Mouse (Mus musculus) skeletal muscle tissue, postnatal 0 days (tissue): ENCODE results near the gene Hdhd3. TPM values are rescaled to one million over a fixed set of nuclear protein-coding genes. Genes with fewer than 3 reads are reported as not detected.

ENCODE experiments used
- polyA plus RNA-seq: library from polyadenylated mRNA; unstranded; fragments of >200 nt; fragmentation: Nextera tagmentation; extraction: Ambion mirVana; gene quantifications from 2 replicates; pipeline ENCODE4 v1.2.1, GENCODE M21; 2015

The Hdhd3 gene
- 11.3 and 14.4 TPM in 2 replicates for polyA plus RNA-seq

DNA sequence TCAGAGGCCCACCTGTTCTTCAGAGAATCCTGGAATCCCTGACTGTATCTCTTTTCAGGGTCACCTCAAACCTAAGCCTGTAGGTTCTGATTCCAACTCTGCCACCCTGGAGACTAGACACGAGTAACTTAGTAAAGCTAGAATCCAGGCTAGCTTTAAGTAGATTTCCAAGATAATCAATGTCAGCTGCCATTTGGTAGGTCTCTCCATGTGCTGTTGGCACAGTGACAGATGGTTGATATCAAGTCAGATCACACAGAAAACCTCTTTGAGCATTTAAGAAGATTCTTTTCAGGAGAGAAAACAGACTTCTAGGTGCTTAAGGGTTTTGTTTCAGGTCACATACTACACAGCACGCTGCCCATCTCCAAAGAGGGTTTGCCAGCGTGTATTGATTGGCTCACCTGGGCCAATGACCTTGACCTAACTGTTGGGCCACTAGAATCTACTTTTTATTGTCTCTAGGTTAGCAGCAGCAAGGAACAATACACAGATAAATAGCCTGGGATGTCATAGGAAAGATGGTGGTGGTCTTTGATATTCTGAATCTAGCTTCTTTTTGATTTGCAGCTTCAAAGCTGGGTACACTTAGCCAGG lies at the start of gene Hdhd3:
Hdhd3 (minus strand) TSS at position 94 of the 597 bp plus-strand sequence.

GRCm38 (mm10) chr4:62524651-62525488 lies 21.6 kb upstream of the Hdhd3 start, which contains the start of the genes Pole3 and 4933430I17Rik:
Gene Pole3 (minus strand): TSS chr4:62525068.
Gene 4933430I17Rik (plus strand): TSS chr4:62525369.

DNA sequence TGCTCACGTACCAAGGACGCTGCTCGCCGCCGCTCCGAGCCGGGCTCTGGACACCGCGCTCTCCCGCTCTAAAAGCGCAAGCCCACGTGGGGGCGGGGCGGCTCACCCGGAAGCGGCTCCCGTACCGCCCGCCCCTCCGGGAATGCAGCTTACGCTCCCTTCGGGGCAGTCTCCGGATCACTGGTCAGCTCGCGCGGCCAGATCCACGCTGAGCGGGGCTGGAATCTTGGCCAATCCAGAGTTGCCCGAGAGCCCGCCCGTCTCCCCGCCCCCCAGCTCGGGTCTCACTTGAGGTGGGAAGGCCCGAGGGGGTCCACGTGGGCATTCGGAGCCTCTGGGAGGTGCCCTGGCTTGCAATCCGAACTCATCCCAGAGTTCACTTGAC lies 16.6 kb upstream of the Hdhd3 start, which contains the start of gene Alad:
Alad (minus strand) TSS at position 70 of the 385 bp plus-strand sequence.

DNA sequence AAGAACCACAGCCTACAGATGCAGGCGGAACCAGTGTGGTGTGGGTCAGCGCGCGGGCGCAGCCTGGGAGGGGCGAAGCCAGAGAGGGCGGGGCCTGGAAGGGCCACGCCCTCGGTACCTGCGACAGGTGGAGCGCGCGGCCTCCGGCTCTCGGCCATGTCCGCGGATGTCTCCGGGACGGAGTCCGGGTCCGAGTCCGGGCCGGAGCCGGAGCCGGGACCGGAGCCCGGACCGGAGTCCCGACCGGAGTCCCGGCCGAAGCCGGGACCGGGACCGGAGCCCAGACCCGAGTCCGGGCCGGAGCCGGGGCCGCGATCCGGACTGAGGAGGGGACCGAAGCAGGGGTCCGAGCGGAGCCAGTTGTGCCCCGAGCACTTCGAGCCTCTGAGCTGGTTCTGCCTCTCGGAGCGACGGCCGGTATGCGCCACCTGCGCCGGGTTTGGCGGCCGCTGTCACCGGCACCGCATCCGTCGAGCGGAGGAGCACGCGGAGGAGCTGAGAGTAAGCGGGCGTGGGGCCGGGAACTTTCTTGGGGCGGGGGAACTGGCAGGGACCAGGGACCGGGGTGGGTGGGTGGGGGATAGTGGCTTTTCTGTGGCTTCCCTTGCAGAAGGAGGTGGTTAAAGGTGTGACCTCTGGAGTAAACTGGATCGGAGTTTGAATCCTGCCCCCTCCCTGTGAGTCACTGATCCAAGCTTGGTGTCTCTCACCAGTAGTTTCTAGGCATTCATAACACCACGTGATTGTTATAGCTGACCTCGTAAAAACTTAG lies 23.1 kb downstream of the Hdhd3 start, which contains the start of gene Bspry:
Bspry (plus strand) TSS at position 117 of the 772 bp plus-strand sequence.

DNA sequence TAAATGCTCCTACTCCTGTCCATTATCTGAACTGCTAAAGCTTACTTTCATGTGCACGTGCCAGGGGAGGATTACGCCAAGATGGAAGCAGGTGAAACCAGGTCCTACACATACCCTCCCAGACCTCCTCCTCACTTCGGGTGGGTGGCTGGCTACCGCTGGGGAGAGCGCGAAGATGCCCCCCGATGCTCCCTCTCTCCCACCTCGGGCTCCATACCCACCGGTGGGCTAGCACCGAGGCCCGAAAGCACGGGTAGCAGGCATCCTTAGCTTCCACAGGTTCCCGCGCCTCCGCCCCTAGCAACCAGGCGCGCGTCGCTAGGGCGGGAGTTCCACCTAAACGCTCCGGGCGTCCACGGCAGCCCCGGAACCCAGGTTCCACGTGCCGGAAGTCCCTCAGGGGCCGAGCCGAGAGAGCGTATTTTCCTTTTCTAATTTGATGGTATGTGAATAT lies 32.6 kb downstream of the Hdhd3 start, which contains the start of gene Wdr31:
Wdr31 (minus strand) TSS at position 299 of the 454 bp plus-strand sequence.

Other genes with a start within 250 kb of the Hdhd3 start
- gene Slc31a2, start 240.9 kb downstream of the Hdhd3 start, polyA plus RNA-seq = 16.9 and 20.4 TPM in 2 replicates
- 12.3 and 14.4 TPM in 2 replicates for gene Fkbp15, start 142.9 kb downstream of the Hdhd3 start, polyA plus RNA-seq
- gene Slc31a1, start 142.7 kb downstream of the Hdhd3 start, polyA plus RNA-seq = 17.1 and 20.6 TPM in 2 replicates
- gene Cdc26, start 94.8 kb downstream of the Hdhd3 start, polyA plus RNA-seq = 79.4 and 92.8 TPM in 2 replicates
- gene Prpf4, start 94.7 kb downstream of the Hdhd3 start, polyA plus RNA-seq = 9.2 and 10.2 TPM in 2 replicates
- not detected in 2 replicates for gene Rnf183, start 68.2 kb downstream of the Hdhd3 start, polyA plus RNA-seq
- 0.84 and 0.87 TPM in 2 replicates for gene Wdr31, start 32.6 kb downstream of the Hdhd3 start, polyA plus RNA-seq
- 1.1 and 1.7 TPM in 2 replicates for gene Bspry, start 23.4 kb downstream of the Hdhd3 start, polyA plus RNA-seq
- gene Alad, start 16.5 kb upstream of the Hdhd3 start, polyA plus RNA-seq = 41.6 and 49.6 TPM in 2 replicates
- 31.7 and 36.3 TPM in 2 replicates for gene Pole3, start 21.6 kb upstream of the Hdhd3 start, polyA plus RNA-seq
- 0.10 TPM in 1 of 2 replicates, not detected in the other for gene 4933430I17Rik, start 21.9 kb upstream of the Hdhd3 start, polyA plus RNA-seq
- 25.9 and 36.0 TPM in 2 replicates for gene Rgs3, start 56.4 kb upstream of the Hdhd3 start, polyA plus RNA-seq